Mouse (Mus musculus) c-Kit-positive CD71-positive TER-119-positive erythroid progenitor cells, embryonic 14.5 days (primary cell): ENCODE measurements around the gene Gm28047.
A peak's percentile ranks its signal among the peaks of the same experiment; 100 is the strongest.

ENCODE experiments used
- DNase-seq: peaks from one replicate; pipeline ENCODE4 v3.0.0-alpha.2; 2013; ENCODE audit warnings: low spot score

Gm28047 gene

GRCm38 (mm10) chr15:102546677-102547427 lies 78.0 kb downstream of the Gm28047 start:
- no peak for DNase-seq

GRCm38 (mm10) chr15:102546246-102546645 lies 78.6 kb downstream of the Gm28047 start:
- no peak for DNase-seq

- no peak for DNase-seq
Observed at GRCm38 (mm10) chr15:102544801-102545200, 80.1 kb downstream of the Gm28047 start.

- DNase-seq = no peak
Observed at GRCm38 (mm10) chr15:102533926-102534325, 90.9 kb downstream of the Gm28047 start.

- DNase-seq = no peak
Observed at GRCm38 (mm10) chr15:102532106-102532900, 92.6 kb downstream of the Gm28047 start.

GRCm38 (mm10) chr15:102531586-102531985 lies 93.3 kb downstream of the Gm28047 start:
- no peak for DNase-seq

- no peak for DNase-seq
Observed at GRCm38 (mm10) chr15:102530566-102530965, 94.3 kb downstream of the Gm28047 start.

GRCm38 (mm10) chr15:102528396-102528795 lies 96.5 kb downstream of the Gm28047 start:
- DNase-seq = no peak

GRCm38 (mm10) chr15:102527936-102528335 lies 96.9 kb downstream of the Gm28047 start:
- no peak for DNase-seq

GRCm38 (mm10) chr15:102526111-102527002 lies 98.5 kb downstream of the Gm28047 start:
- no peak for DNase-seq

GRCm38 (mm10) chr15:102524892-102525485 lies 99.9 kb downstream of the Gm28047 start, which contains the start of gene Npff:
Gene Npff (minus strand): TSS chr15:102524942.
- DNase-seq = peak; percentile 78

- DNase-seq = no peak
Observed at GRCm38 (mm10) chr15:102521480-102521879, 103.4 kb downstream of the Gm28047 start.

GRCm38 (mm10) chr15:102520416-102520815 lies 104.5 kb downstream of the Gm28047 start:
- peak; percentile 70 for DNase-seq

- DNase-seq = no peak
Observed at GRCm38 (mm10) chr15:102519211-102520141, 105.4 kb downstream of the Gm28047 start.

GRCm38 (mm10) chr15:102518859-102519201 lies 106.0 kb downstream of the Gm28047 start:
- no peak for DNase-seq

- DNase-seq = peak; percentile 99
Observed at GRCm38 (mm10) chr15:102517976-102518858, 106.7 kb downstream of the Gm28047 start, which contains the start of gene Tarbp2. Gene Tarbp2 (plus strand): TSS chr15:102518192.

GRCm38 (mm10) chr15:102517631-102517975 lies 107.3 kb downstream of the Gm28047 start:
- DNase-seq = no peak

GRCm38 (mm10) chr15:102516728-102517404 lies 108.0 kb downstream of the Gm28047 start, which contains the start of gene Map3k12:
Gene Map3k12 (minus strand): TSS chr15:102517064.
- peak; percentile 52 for DNase-seq

- no peak for DNase-seq
Observed at GRCm38 (mm10) chr15:102516293-102516692, 108.6 kb downstream of the Gm28047 start.
